Mouse (Mus musculus): ENCODE results near the gene Gk5. TPM values are rescaled to one million over a fixed set of nuclear protein-coding genes. Genes with fewer than 3 reads are reported as not detected.

The Gk5 gene
- total and polyA plus RNA-seq, 2 experiments from 2014 or later = 2.1 to 3.7 TPM

DNA sequence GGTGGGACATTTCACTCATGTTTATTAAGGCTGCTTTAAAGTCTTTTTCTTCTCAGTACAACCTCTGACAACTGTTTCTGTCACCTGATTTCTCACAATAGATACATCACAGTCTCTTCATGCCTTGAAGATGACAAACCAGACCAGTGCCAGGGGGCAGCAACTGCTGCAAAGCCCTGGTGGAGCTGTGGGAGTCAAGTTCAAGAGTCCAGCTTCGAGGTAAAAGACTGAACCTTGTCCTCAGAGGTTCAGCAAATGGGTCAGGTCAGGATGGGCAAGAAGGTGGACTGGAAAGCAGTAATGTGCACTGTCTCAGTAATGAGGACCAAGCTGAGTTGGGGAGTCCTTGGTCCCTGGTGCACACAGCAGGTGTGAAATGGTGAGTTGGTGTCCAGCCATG, 24.8 kb upstream of the Gk5 start:
- WGBS = 66% methylated on average over 1 of the region's 1 CpGs
- TF ChIP-seq CTCF (IDR thresholded peaks at IDR 0.05; ENCODE audit: low read depth) = no peak
- Histone ChIP-seq H3K27me3 (ENCODE audit: insufficient read depth, low read length) (no peaks in the 10 kb centered on the region), H3K9ac (replicated peaks; ENCODE audit: low read length) (no peak overlapping the region), H3K4me1 (ENCODE audit: insufficient read depth, low read length) (no peaks in the 10 kb centered on the region), H3K27ac (no peak overlapping the region), H3K4me2 (ENCODE audit: low read depth, low read length) (no peak overlapping the region), H3K4me3 (ENCODE audit: low read length) (no peak overlapping the region), H3K36me3 (ENCODE audit: insufficient read depth, low read length) (no peaks in the 10 kb centered on the region), H3K9me3 (ENCODE audit: low read length) (0 out of 2 replicates have a peak, but pooled peaks cover 2% of the 10 kb centered on the region)
- ATAC-seq = no peak
- DNase-seq (ENCODE audit: low spot score) = no peak

DNA sequence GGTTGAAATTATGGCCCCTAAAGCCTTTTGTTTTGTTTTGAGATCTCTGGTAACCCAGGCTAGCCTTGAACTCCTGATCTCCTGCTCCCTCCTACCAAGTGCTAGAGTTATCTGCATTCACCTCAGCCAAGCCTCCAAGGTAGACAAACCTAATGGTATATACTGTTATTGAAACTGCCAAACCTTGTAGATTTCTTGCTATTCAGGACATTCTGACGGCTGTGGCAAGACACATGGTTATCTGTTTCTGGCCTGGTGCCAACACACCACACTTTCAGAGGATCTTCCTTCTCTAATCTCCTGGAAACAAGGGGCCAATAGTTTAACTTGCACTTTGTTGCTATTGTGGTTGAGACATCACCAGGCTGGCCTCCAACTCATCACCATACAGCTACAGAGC, 24.0 kb upstream of the Gk5 start:
- 56% methylated on average over 1 of the region's 1 CpGs for WGBS

DNA sequence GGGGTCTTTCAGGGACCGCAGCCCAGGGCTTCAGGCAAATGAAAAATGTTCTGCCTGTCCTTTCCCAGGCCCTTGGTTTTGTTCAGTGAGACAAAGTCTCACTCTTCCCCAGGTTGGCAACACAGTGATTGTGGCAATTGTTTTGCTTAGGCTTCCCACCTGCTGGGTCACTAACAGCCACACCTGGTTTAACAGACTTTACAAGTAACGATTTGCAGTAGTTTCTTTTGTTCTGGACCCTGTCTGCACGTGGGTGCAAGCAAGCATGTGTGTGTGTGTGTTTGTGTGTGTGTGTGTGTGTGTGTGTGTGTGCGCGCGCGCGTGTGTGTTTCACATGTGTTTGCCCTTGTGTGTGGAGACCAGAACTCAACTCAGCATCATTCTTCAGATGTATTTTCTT, 16.3 kb upstream of the Gk5 start:
- ATAC-seq (no peak), DNase-seq (ENCODE audit: low spot score) (no peak)
- H3K4me3 ChIP-seq (ENCODE audit: low read length) = no peak overlapping the region
- H3K36me3 ChIP-seq (ENCODE audit: insufficient read depth, low read length) = no peaks in the 10 kb centered on the region
- 0 out of 2 replicates have a peak, but pooled peaks cover 2% of the 10 kb centered on the region for H3K9me3 ChIP-seq (ENCODE audit: low read length)
- H3K27me3 ChIP-seq (ENCODE audit: insufficient read depth, low read length) = no peaks in the 10 kb centered on the region
- H3K4me2 ChIP-seq (ENCODE audit: low read depth, low read length) = no peak overlapping the region
- WGBS = 87% methylated on average over 8 of the region's 8 CpGs
- no peak for TF ChIP-seq CTCF (IDR thresholded peaks at IDR 0.05; ENCODE audit: low read depth)
- no peak overlapping the region for H3K27ac ChIP-seq
- H3K9ac ChIP-seq (replicated peaks; ENCODE audit: low read length) = no peak overlapping the region
- no peaks in the 10 kb centered on the region for H3K4me1 ChIP-seq (ENCODE audit: insufficient read depth, low read length)

More for the DNA sequence above, 24.0 kb upstream of the Gk5 start:
- Histone ChIP-seq H3K9me3 (ENCODE audit: low read length) (0 out of 2 replicates have a peak, but pooled peaks cover 2% of the 10 kb centered on the region), H3K4me1 (ENCODE audit: insufficient read depth, low read length) (no peaks in the 10 kb centered on the region), H3K9ac (replicated peaks; ENCODE audit: low read length) (no peak overlapping the region), H3K36me3 (ENCODE audit: insufficient read depth, low read length) (no peaks in the 10 kb centered on the region), H3K27me3 (ENCODE audit: insufficient read depth, low read length) (no peaks in the 10 kb centered on the region), H3K4me2 (ENCODE audit: low read depth, low read length) (no peak overlapping the region), H3K27ac (no peak overlapping the region), H3K4me3 (ENCODE audit: low read length) (no peak overlapping the region)
- no peak for DNase-seq (ENCODE audit: low spot score)
- no peak for TF ChIP-seq CTCF (IDR thresholded peaks at IDR 0.05; ENCODE audit: low read depth)
- ATAC-seq = no peak

DNA sequence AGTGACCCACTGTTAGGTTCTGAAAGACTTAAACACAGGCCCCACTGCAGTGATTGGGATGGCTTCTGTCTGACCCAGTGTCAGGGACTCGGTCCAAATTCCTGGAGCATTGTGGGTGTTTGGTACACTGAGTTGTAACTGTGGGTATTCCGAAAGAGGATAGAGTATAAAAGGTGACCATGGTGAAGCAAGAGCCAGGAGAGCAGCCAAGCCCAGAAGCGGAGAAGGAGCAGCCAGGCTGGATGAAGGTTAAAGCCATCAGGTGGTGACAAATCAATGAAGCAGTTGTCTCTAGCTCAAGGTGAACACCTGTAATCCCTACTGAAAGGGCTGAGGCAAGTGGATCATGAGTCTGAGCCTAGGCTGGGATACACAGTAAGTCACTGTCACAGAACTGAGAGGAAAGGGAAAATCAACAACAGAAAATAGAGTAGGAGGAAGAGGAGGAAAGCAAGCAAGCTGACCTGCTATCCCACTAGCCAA, 6.2 kb upstream of the Gk5 start:
- WGBS = 87% methylated on average over 3 of the region's 3 CpGs
- no peak overlapping the region for H3K4me3 ChIP-seq (ENCODE audit: low read length)
- TF ChIP-seq CTCF (IDR thresholded peaks at IDR 0.05; ENCODE audit: low read depth) = no peak

DNA sequence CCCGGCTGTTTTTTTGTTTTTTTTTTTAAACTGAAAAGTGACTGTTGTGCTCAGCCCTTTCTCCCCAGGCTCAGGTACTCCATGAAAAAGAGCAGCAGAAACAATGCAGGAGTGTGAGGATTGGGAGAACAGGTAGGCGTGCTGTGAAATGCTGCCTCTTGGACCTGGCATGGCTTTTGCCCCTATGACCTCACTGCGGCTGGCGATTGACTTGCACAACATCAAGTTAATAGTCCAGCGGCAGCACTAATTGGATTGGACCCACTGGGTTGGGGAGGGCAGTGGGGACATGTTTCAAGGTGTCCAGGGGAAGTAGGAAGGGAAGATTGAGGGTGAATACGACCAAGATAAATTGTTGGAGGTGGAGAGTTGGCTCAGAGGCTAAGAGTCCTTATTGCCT, 2.4 kb upstream of the Gk5 start:
- TF ChIP-seq CTCF (IDR thresholded peaks at IDR 0.05; ENCODE audit: low read depth) = no peak
- no peak for DNase-seq (ENCODE audit: low spot score)
- Histone ChIP-seq H3K4me1 (ENCODE audit: insufficient read depth, low read length) (no peaks in the 10 kb centered on the region), H3K27me3 (ENCODE audit: insufficient read depth, low read length) (no peaks in the 10 kb centered on the region), H3K27ac (no peak overlapping the region), H3K4me3 (ENCODE audit: low read length) (no peak overlapping the region), H3K4me2 (ENCODE audit: low read depth, low read length) (no peak overlapping the region), H3K9ac (replicated peaks; ENCODE audit: low read length) (no peak overlapping the region), H3K9me3 (ENCODE audit: low read length) (no peaks in the 10 kb centered on the region), H3K36me3 (ENCODE audit: insufficient read depth, low read length) (no peaks in the 10 kb centered on the region)
- 92% methylated on average over 6 of the region's 6 CpGs for WGBS
- ATAC-seq = no peak

More for the DNA sequence above, 6.2 kb upstream of the Gk5 start:
- no peaks in the 10 kb centered on the region for H3K9me3 ChIP-seq (ENCODE audit: low read length)
- H3K4me2 ChIP-seq (ENCODE audit: low read depth, low read length) = no peak overlapping the region
- no peaks in the 10 kb centered on the region for H3K27me3 ChIP-seq (ENCODE audit: insufficient read depth, low read length)
- ATAC-seq (no peak), DNase-seq (ENCODE audit: low spot score) (no peak)
- no peaks in the 10 kb centered on the region for H3K36me3 ChIP-seq (ENCODE audit: insufficient read depth, low read length)
- no peak overlapping the region for H3K9ac ChIP-seq (replicated peaks; ENCODE audit: low read length)
- H3K27ac ChIP-seq = no peak overlapping the region
- no peaks in the 10 kb centered on the region for H3K4me1 ChIP-seq (ENCODE audit: insufficient read depth, low read length)

DNA sequence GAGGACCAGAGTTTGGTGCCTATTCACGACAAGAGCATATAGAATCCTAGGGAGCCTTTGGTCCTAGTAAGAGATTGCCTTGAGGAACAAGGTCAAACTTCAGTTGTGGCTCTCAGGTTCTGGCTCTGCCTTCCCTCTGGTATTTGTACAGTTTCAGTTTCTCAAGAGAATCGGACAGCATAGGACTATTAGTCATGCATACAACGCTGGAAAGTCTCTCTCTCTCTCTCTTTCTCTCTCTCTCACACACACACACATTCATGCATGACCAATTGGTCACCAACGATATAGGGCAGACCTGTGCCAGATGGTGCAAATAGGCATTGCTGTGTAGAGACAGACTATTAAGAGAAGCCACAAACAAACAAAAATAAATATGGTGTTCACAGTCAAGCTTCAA, 946 bp upstream of the Gk5 start:
- Histone ChIP-seq H3K9me3 (ENCODE audit: low read length) (no peaks in the 10 kb centered on the region), H3K4me1 (ENCODE audit: insufficient read depth, low read length) (no peaks in the 10 kb centered on the region), H3K36me3 (ENCODE audit: insufficient read depth, low read length) (no peaks in the 10 kb centered on the region), H3K4me3 (ENCODE audit: low read length) (peak overlapping the region; percentile 75), H3K9ac (replicated peaks; ENCODE audit: low read length) (no peak overlapping the region), H3K4me2 (ENCODE audit: low read depth, low read length) (peak overlapping the region; percentile 71), H3K27me3 (ENCODE audit: insufficient read depth, low read length) (no peaks in the 10 kb centered on the region), H3K27ac (no peak overlapping the region)
- ATAC-seq = no peak
- TF ChIP-seq CTCF (IDR thresholded peaks at IDR 0.05; ENCODE audit: low read depth) = no peak
- 73% methylated on average over 4 of the region's 4 CpGs for WGBS
- no peak for DNase-seq (ENCODE audit: low spot score)

DNA sequence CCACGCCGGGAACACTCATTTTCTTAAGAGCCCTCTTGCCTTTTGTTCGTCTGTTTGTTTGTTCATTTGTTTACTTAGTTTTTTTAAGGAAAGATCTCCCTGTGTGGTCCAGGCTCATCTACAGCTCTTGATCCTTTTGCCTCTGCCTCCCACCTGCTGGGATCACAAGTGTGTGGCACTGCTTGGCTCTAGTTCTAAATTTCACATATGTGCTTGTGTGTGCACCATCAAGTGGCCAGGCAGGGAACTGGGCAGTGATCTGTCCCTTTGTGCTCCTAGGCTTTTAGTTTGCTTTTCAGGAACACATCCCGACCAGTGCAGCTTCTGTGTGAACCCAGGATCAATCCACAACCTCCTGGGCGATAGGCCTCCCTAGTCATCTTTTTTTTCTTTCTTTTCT, 8.8 kb downstream of the Gk5 start:
- TF ChIP-seq CTCF (IDR thresholded peaks at IDR 0.05; ENCODE audit: low read depth) = peak; percentile 32; the same call in 1 of the 2 replicates
- 64% methylated on average over 5 of the region's 5 CpGs for WGBS
- ATAC-seq (no peak), DNase-seq (ENCODE audit: low spot score) (no peak)
- Histone ChIP-seq H3K4me3 (ENCODE audit: low read length) (no peak overlapping the region), H3K4me2 (ENCODE audit: low read depth, low read length) (no peak overlapping the region), H3K4me1 (ENCODE audit: insufficient read depth, low read length) (no peaks in the 10 kb centered on the region), H3K27ac (no peak overlapping the region), H3K9ac (replicated peaks; ENCODE audit: low read length) (no peak overlapping the region), H3K27me3 (ENCODE audit: insufficient read depth, low read length) (no peaks in the 10 kb centered on the region), H3K9me3 (ENCODE audit: low read length) (no peaks in the 10 kb centered on the region), H3K36me3 (ENCODE audit: insufficient read depth, low read length) (no peaks in the 10 kb centered on the region)

All from hindbrain, postnatal 0 days (tissue).